Mouse (Mus musculus) liver, embryonic 15.5 days (tissue): ENCODE measurements around the gene Trem1. TPM values are rescaled to one million over a fixed set of nuclear protein-coding genes. Genes with fewer than 3 reads are reported as not detected.

Experiments used
- ATAC-seq: fragments of 200-750 bp; cut with Nextera tagmentation; 2 replicates; pipeline ENCODE4 v1.8.0; 2017; ENCODE audit warnings: moderate number of reproducible peaks, mild to moderate bottlenecking, moderate library complexity; ENCODE audit not compliant: insufficient read depth
- H3K27ac ChIP-seq: fragments of 300-500 bp; sonication (generic); replicated peaks from 2 replicates; pipeline ENCODE4 v1.5.1; 2015; ENCODE audit warnings: mild to moderate bottlenecking, inconsistent platforms
- H3K27me3 ChIP-seq: fragments of 300-500 bp; sonication (generic); 2 replicates; pipeline ENCODE4 v1.6.1; 2015; ENCODE audit warnings: mild to moderate bottlenecking, inconsistent platforms
- H3K36me3 ChIP-seq: fragments of 300-500 bp; sonication (generic); replicated peaks from 2 replicates; pipeline ENCODE4 v1.6.1; 2015; ENCODE audit warnings: moderate library complexity, mild to moderate bottlenecking, inconsistent platforms
- H3K4me1 ChIP-seq: fragments of 300-500 bp; sonication (generic); replicated peaks from 2 replicates; pipeline ENCODE4 v1.6.1; 2015; ENCODE audit warnings: inconsistent platforms
- H3K4me2 ChIP-seq: fragments of 300-500 bp; sonication (generic); 2 replicates; pipeline ENCODE4 v1.6.1; 2015; ENCODE audit warnings: moderate library complexity, mild to moderate bottlenecking, inconsistent platforms
- H3K4me3 ChIP-seq: fragments of 300-500 bp; sonication (generic); replicated peaks from 2 replicates; pipeline ENCODE4 v1.5.1; 2015; ENCODE audit warnings: mild to moderate bottlenecking, inconsistent platforms
- H3K9ac ChIP-seq: fragments of 300-500 bp; sonication (generic); 2 replicates; pipeline ENCODE4 v1.6.1; 2015; ENCODE audit warnings: moderate library complexity, mild to moderate bottlenecking, inconsistent platforms
- H3K9me3 ChIP-seq: fragments of 300-500 bp; sonication (generic); replicated peaks from 2 replicates; pipeline ENCODE4 v1.6.1; 2016; ENCODE audit warnings: inconsistent platforms
- WGBS: fragments of 180-500 bp; shearing (Covaris S2); methylation state at CpG from one replicate; pipeline ENCODE4 v1.1.7; 2015; ENCODE audit warnings: mixed read lengths; ENCODE audit not compliant: insufficient replicate concordance; 5-methylcytosine and 5-hydroxymethylcytosine counted together
- polyA plus RNA-seq: library from polyadenylated mRNA; unstranded; fragments of >200 nt; fragmentation: Nextera tagmentation; extraction: Ambion mirVana; gene quantifications from 2 replicates; pipeline ENCODE4 v1.2.1, GENCODE M21; 2015

Gene Trem1
- 1.5 and 2.0 TPM in 2 replicates for polyA plus RNA-seq

- Histone ChIP-seq H3K36me3 (no peaks in the 10 kb centered on the region), H3K27me3 (no peaks in the 10 kb centered on the region), H3K9me3 (no peaks in the 10 kb centered on the region), H3K27ac (no peak within 1 kb of the TSS), H3K4me2 (no peak within 1 kb of the TSS), H3K4me3 (peak within 1 kb of the TSS; percentile 8; the same call in 1 of the 2 replicates), H3K9ac (no peak within 1 kb of the TSS), H3K4me1 (no peaks in the 10 kb centered on the region)
- ATAC-seq, result no peak
- WGBS, result 42% methylated on average over 6 of the region's 6 CpGs
These were observed at the start of gene Trem1 for GRCm38 (mm10) chr17:48232518-48232917. TSS of gene Trem1 (plus strand) at chr17:48232768.

GRCm38 (mm10) chr17:48185252-48185651 lies 47.3 kb upstream of the Trem1 start:
- ATAC-seq, result no peak
- Histone ChIP-seq H3K27ac (no peak overlapping the region), H3K27me3 (no peaks in the 10 kb centered on the region), H3K4me2 (no peak overlapping the region), H3K9ac (no peak overlapping the region), H3K4me1 (no peaks in the 10 kb centered on the region), H3K9me3 (no peaks in the 10 kb centered on the region), H3K36me3 (no peaks in the 10 kb centered on the region), H3K4me3 (no peak overlapping the region)
- WGBS, result 28% methylated on average over 5 of the region's 5 CpGs

- no peaks in the 10 kb centered on the region for H3K4me1 ChIP-seq
- no peak for ATAC-seq
- H3K36me3 ChIP-seq, result no peaks in the 10 kb centered on the region
- no peaks in the 10 kb centered on the region for H3K27me3 ChIP-seq
- H3K4me2 ChIP-seq, result no peak overlapping the region
- H3K9me3 ChIP-seq, result no peaks in the 10 kb centered on the region
- no peak overlapping the region for H3K9ac ChIP-seq
- 41% methylated on average over 2 of the region's 2 CpGs for WGBS
- no peak overlapping the region for H3K4me3 ChIP-seq
- no peak overlapping the region for H3K27ac ChIP-seq
These were observed 40.2 kb upstream of the Trem1 start for GRCm38 (mm10) chr17:48192366-48192765.

- H3K4me3 ChIP-seq, result no peak overlapping the region
- H3K36me3 ChIP-seq, result no peaks in the 10 kb centered on the region
- H3K4me1 ChIP-seq, result no peaks in the 10 kb centered on the region
- no peak overlapping the region for H3K9ac ChIP-seq
- H3K27ac ChIP-seq, result no peak overlapping the region
- no peaks in the 10 kb centered on the region for H3K27me3 ChIP-seq
- H3K4me2 ChIP-seq, result no peak overlapping the region
- 78% methylated on average over 12 of the region's 12 CpGs for WGBS
- ATAC-seq, result no peak
- peaks cover 11% of the 10 kb centered on the region; the same call in 1 of the 2 replicates for H3K9me3 ChIP-seq
These were observed 29.5 kb upstream of the Trem1 start for GRCm38 (mm10) chr17:48203086-48203485.

GRCm38 (mm10) chr17:48212596-48212995 lies 20.0 kb upstream of the Trem1 start:
- 82% methylated on average over 12 of the region's 12 CpGs for WGBS
- Histone ChIP-seq H3K9me3 (no peaks in the 10 kb centered on the region), H3K27ac (no peak overlapping the region), H3K4me2 (no peak overlapping the region), H3K36me3 (no peaks in the 10 kb centered on the region), H3K9ac (no peak overlapping the region), H3K4me1 (no peaks in the 10 kb centered on the region), H3K4me3 (no peak overlapping the region), H3K27me3 (no peaks in the 10 kb centered on the region)
- ATAC-seq, result no peak

- Histone ChIP-seq H3K27me3 (no peaks in the 10 kb centered on the region), H3K4me2 (no peak overlapping the region), H3K9me3 (no peaks in the 10 kb centered on the region), H3K4me1 (no peaks in the 10 kb centered on the region), H3K9ac (no peak overlapping the region), H3K4me3 (no peak overlapping the region), H3K27ac (no peak overlapping the region), H3K36me3 (no peaks in the 10 kb centered on the region)
- no peak for ATAC-seq
- WGBS, result 60% methylated on average over 5 of the region's 5 CpGs
These were observed 19.1 kb upstream of the Trem1 start for GRCm38 (mm10) chr17:48213511-48213910.

- Histone ChIP-seq H3K4me2 (no peak overlapping the region), H3K36me3 (no peaks in the 10 kb centered on the region), H3K9ac (no peak overlapping the region), H3K4me1 (no peaks in the 10 kb centered on the region), H3K9me3 (no peaks in the 10 kb centered on the region), H3K4me3 (no peak overlapping the region), H3K27me3 (no peaks in the 10 kb centered on the region), H3K27ac (no peak overlapping the region)
- ATAC-seq, result no peak
- 76% methylated on average over 1 of the region's 1 CpGs for WGBS
These were observed 17.1 kb upstream of the Trem1 start for GRCm38 (mm10) chr17:48215429-48215828.

GRCm38 (mm10) chr17:48230680-48231079 lies 1.9 kb upstream of the Trem1 start:
- Histone ChIP-seq H3K27me3 (no peaks in the 10 kb centered on the region), H3K27ac (no peak overlapping the region), H3K4me1 (no peaks in the 10 kb centered on the region), H3K36me3 (no peaks in the 10 kb centered on the region), H3K4me2 (no peak overlapping the region), H3K4me3 (no peak overlapping the region), H3K9ac (no peak overlapping the region), H3K9me3 (no peaks in the 10 kb centered on the region)
- 25% methylated on average over 7 of the region's 7 CpGs for whole genome bisulfite sequencing
- no peak for ATAC-seq

- no peaks in the 10 kb centered on the region for H3K36me3 ChIP-seq
- WGBS, result 72% methylated on average over 4 of the region's 4 CpGs
- no peak overlapping the region for H3K4me2 ChIP-seq
- no peak overlapping the region for H3K27ac ChIP-seq
- no peaks in the 10 kb centered on the region for H3K27me3 ChIP-seq
- no peak overlapping the region for H3K9ac ChIP-seq
- no peaks in the 10 kb centered on the region for H3K4me1 ChIP-seq
- H3K4me3 ChIP-seq, result no peak overlapping the region
- no peaks in the 10 kb centered on the region for H3K9me3 ChIP-seq
- ATAC-seq, result no peak
These were observed 1.2 kb downstream of the Trem1 start for GRCm38 (mm10) chr17:48233789-48234188.

- H3K27ac ChIP-seq, result no peak overlapping the region
- ATAC-seq, result no peak
- H3K4me3 ChIP-seq, result no peak overlapping the region
- no peaks in the 10 kb centered on the region for H3K9me3 ChIP-seq
- 49% methylated on average over 5 of the region's 5 CpGs for WGBS
- no peak overlapping the region for H3K4me2 ChIP-seq
- no peaks in the 10 kb centered on the region for H3K27me3 ChIP-seq
- H3K4me1 ChIP-seq, result no peaks in the 10 kb centered on the region
- H3K9ac ChIP-seq, result no peak overlapping the region
- no peaks in the 10 kb centered on the region for H3K36me3 ChIP-seq
These were observed 2.0 kb downstream of the Trem1 start for GRCm38 (mm10) chr17:48234550-48234949.

GRCm38 (mm10) chr17:48235773-48236370 lies 3.3 kb downstream of the Trem1 start:
- WGBS, result 37% methylated on average over 4 of the region's 4 CpGs
- no peaks in the 10 kb centered on the region for H3K4me1 ChIP-seq
- no peak for ATAC-seq
- no peak overlapping the region for H3K9ac ChIP-seq
- no peaks in the 10 kb centered on the region for H3K9me3 ChIP-seq
- no peak overlapping the region for H3K27ac ChIP-seq
- no peaks in the 10 kb centered on the region for H3K36me3 ChIP-seq
- H3K27me3 ChIP-seq, result no peaks in the 10 kb centered on the region
- no peak overlapping the region for H3K4me2 ChIP-seq
- no peak overlapping the region for H3K4me3 ChIP-seq

- no peak overlapping the region for H3K9ac ChIP-seq
- 66% methylated on average over 8 of the region's 8 CpGs for WGBS
- no peak overlapping the region for H3K4me2 ChIP-seq
- no peak overlapping the region for H3K27ac ChIP-seq
- H3K4me3 ChIP-seq, result no peak overlapping the region
- ATAC-seq, result no peak
- H3K27me3 ChIP-seq, result no peaks in the 10 kb centered on the region
- H3K9me3 ChIP-seq, result no peaks in the 10 kb centered on the region
- H3K36me3 ChIP-seq, result no peaks in the 10 kb centered on the region
- H3K4me1 ChIP-seq, result no peaks in the 10 kb centered on the region
These were observed 5.1 kb downstream of the Trem1 start for GRCm38 (mm10) chr17:48237621-48238020.
